1 mouse cellular context compared by ENCODE assay signal in the genomic region with DNA sequence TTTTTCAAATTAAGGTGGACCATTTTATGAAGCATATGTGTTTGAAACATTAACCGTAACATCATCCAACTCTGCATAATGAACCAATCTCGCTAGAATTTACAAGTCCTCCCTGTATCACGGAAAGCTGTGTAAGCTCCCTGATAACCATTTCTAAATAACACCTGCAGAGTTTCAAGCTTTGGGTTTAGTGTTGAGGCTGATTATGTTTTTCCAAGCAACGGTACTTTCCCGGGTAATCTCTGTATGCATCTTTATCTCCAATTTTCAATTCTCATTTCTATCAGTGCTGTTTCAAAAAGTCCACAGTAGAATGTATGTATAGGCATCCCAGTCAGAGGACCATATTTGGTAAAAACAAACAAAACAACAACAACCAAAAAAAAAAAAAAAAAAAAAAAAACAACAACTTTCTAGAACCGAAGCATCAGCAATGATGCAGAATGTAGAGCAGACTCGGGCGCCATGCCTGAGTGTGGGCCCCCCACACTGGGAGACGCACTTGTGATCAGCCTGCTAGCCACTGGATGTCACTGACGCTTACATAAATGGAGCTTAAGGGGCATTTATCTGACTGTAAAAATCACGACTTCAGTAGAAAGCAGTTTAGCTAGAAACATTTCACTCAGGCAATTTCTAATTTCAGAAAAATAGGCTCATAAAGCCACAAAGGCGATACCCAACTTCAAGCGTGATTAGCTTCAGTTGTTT.
A peak's percentile ranks its signal among the peaks of the same experiment; 100 is the strongest.
TF ChIP-seq lines count a peak whose summit lies in the region.

No protein-coding gene starts in this region.

TF ChIP-seq in CH12.LX, 34 proteins besides CTCF, POLR2A, EP300 and RAD21 (continued from another document):
- TF ChIP-seq HCFC1 (IDR thresholded peaks at IDR 0.05; ENCODE audit: low read depth, low read length) (0 out of 2 replicates have a peak, but pooled peaks have one; percentile 24), CHD1 (IDR thresholded peaks at IDR 0.05; ENCODE audit: low read depth, low read length) (no peak), CHD2 (IDR thresholded peaks at IDR 0.05; ENCODE audit: low read length) (peak; percentile 40; the same call in 1 of the 2 replicates), USF2 (conservative IDR thresholded peaks at IDR 0.05; ENCODE audit: low read depth, low read length) (no peak), UBTF (IDR thresholded peaks at IDR 0.05; ENCODE audit: low read depth, low read length) (no peak), USF1 (IDR thresholded peaks at IDR 0.05; ENCODE audit: low read depth, low read length) (no peak), POLR2AphosphoS2 (IDR thresholded peaks at IDR 0.05; ENCODE audit: low read depth, low read length) (no peak), ELF1 (IDR thresholded peaks at IDR 0.05; ENCODE audit: low read depth, low read length) (no peak), PAX5 (IDR thresholded peaks at IDR 0.05; ENCODE audit: low read length) (no peak), KAT2A (IDR thresholded peaks at IDR 0.05; ENCODE audit: insufficient replicate concordance, low read length) (0 out of 2 replicates have a peak, but pooled peaks have one; percentile 11), MYC (IDR thresholded peaks at IDR 0.05; ENCODE audit: low read depth, low read length) (no peak; the same call in 1 of the 2 replicates), TCF12 (IDR thresholded peaks at IDR 0.05; ENCODE audit: low read depth, low read length) (peak; percentile 81), ETS1 (conservative IDR thresholded peaks at IDR 0.05; ENCODE audit: low read depth, low read length) (peak; percentile 39; the same call in 1 of the 2 replicates), MXI1 (IDR thresholded peaks at IDR 0.05; ENCODE audit: low read depth, low read length) (0 out of 2 replicates have a peak, but pooled peaks have one; percentile 28), ZKSCAN1 (IDR thresholded peaks at IDR 0.05; ENCODE audit: borderline replicate concordance, low read depth, low read length) (no peak), TBP (conservative IDR thresholded peaks at IDR 0.05; ENCODE audit: low read depth, low read length) (0 out of 2 replicates have a peak, but pooled peaks have one; percentile 21), RCOR1 (conservative IDR thresholded peaks at IDR 0.05; ENCODE audit: low read depth, low read length) (no peak; the same call in 1 of the 2 replicates), ZNF384 (IDR thresholded peaks at IDR 0.05; ENCODE audit: low read depth, low read length) (peak; percentile 90), SIN3A (IDR thresholded peaks at IDR 0.05; ENCODE audit: low read length) (no peak; the same call in 1 of the 2 replicates), JUND (conservative IDR thresholded peaks at IDR 0.05; ENCODE audit: low read depth, low read length) (peak; percentile 55), BHLHE40 (IDR thresholded peaks at IDR 0.05; ENCODE audit: low read depth, low read length) (no peak), MAFK (IDR thresholded peaks at IDR 0.05; ENCODE audit: insufficient replicate concordance, low read length) (peak; percentile 17; the same call in 1 of the 2 replicates), MAX (IDR thresholded peaks at IDR 0.05; ENCODE audit: low read length) (peak; percentile 53; the same call in 1 of the 2 replicates), GABPA (IDR thresholded peaks at IDR 0.05; ENCODE audit: insufficient replicate concordance, low read depth, low read length) (no peak), E2F4 (IDR thresholded peaks at IDR 0.05; ENCODE audit: insufficient replicate concordance, low read depth, low read length) (0 out of 2 replicates have a peak, but pooled peaks have one; percentile 4), ZMIZ1 (IDR thresholded peaks at IDR 0.05; ENCODE audit: low read depth, low read length) (no peak)
TF ChIP-seq in CH12.LX: peak in this region for 20.
